Mouse (Mus musculus): Measurements from ENCODE around the gene Pde11a.
A peak's percentile ranks its signal among the peaks of the same experiment; 100 is the strongest.
"Not testable (repeated sequence)": the region's sequence is repeated elsewhere in the genome, so short reads cannot be mapped to it uniquely, and the experiment has no call there.

Pde11a gene

DNA sequence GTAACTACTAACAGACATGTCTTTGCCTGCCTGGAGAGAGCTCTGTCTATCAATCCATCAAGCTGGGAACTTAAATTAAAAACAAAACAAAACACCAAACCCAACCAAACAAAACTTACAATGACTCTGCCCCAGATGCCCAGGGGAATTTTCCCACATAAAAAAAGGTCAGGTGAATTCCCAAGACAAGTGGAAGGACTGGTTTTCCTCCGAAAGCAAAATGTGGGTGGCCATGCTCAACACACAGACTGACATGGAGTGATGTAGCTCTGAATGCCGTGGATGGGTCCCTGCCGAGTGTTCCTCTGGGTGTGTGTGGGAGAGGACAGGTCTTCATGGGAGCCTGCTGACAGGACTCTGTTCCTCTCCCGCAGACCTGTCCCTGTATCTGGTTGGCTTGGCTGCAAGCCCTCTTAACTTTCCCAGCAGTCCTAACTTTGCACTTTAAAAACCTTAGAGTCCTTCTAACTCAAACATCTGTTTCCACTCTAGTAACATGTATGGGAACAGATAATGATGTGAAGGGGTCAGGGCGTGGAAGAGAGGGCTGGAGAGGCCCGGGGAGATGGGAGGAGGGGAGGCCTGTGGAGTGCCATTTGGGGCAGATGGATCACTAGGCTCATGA lies 346.9 kb downstream of the Pde11a start:
- DNase-seq (ENCODE audit: low spot score in 2 of 2): no peak

DNA sequence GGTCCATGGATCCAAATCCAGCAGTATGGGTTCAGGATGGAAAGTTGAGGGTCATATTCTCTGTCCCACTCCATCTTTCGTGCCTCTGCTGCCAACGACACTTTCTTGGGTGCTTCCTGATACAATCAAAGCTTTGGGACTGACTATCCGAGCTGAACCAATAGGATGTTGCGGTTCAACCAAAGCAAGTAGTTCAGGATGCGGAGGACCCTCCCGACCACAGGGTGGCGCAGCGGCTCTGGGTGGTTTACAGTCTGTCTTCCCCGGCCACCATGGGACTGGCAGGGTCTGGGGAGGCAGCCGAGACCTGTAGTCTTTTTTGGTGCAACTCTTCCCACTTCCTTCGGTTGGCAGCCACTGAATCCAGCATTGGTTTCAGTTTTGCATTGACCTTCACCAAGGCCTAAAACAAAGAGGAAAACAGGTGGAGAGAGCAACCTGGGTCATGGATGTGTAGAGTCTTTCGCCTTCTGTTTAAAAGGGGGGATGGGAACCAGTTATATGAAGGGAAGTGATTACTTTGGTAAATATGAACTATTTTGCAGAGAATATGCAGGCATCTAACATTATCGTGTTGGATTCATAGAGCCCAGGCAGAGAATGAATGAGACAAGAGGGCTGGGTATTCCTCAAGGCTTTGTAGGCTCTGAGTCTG lies 347.6 kb downstream of the Pde11a start:
- peak; percentile 35 to 36 for DNase-seq (ENCODE audit: low spot score in 2 of 2)

DNA sequence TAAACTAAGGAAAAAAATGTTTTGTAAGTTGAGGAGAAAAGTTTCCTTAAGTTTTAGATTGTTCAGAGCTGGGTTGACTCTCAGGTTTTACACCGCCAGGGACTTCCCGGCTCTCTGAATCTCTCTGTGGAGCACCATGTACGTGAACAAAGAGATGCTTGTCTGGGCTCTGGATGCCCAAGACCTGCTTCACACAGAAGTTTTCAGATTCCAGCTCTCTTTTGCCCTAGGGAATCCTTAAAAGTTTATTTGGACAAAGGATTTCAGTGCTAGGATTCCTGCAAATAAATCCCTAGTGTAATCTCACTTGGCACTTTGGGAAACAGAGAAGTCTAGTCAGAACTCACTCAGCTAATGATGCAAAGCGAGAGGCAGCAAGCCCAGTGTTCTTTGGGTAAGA lies 348.9 kb downstream of the Pde11a start:
- DNase-seq (ENCODE audit: low spot score in 2 of 2): no peak

DNA sequence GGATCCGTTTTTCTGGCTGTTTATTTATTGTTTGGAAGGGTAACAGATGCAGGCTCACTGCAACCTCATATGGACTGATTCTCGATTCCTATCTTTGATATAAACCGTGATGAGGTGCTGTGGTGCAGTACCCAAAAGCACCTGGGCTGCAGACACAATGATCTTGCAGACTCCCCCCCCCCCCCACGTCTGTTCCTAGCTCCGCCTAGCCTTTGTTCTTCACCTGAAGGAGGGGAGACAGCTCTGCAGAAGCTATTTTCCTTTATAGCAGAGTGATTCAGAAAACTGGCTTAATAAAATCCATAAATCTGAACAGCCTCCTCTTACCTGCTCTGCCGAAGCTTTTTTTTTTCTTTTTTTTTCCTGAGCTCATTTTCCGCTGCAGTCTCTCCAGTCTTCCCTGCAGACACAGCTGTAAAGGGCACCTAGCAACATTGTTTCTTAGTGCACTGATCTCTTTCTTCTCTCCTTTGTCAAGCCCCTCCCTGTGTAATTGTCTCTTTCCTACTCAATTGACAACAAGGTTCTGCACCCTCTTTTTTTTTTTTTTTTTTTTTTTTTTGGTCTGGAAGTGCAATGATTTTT lies 349.7 kb downstream of the Pde11a start:
- no peak for DNase-seq (ENCODE audit: low spot score in 2 of 2)

DNA sequence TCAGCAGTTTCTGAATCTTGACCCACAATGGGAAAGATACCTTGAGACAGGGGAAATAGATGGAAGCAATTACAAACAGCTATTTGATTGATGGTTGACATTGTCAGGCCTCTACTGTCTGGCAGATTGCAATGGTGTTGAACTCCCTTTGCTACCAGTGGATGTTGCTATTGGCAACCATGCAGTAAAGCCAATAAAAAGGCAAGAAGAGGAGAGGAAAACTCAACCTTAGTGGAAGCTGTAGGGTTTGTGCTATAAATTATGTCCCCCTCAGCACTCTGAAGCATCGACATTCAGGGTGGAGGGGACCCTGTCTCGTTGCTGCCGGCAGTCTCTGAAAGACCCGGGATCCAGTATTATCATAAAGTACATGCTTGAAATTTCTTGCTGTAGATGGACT lies 350.2 kb downstream of the Pde11a start:
- no peak for DNase-seq (ENCODE audit: low spot score in 2 of 2)

DNA sequence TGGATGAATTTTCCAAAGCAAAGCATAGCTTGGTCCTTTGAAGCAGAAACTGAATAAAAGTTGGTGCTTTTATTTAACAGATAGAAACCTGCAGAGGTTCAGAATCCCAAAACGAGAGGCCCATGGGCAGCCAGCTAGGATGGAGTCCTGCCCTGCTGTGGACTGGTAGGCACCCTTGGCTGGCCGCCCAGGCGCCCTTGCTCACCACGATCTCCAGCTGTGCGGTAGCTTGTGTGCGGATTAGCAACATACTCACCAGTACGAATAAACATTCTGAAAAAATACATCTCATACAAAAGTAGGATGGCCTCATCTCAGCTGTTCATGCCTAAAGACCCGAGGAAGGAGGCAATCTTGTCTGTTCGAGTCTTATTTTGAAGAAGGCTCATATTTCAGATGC lies 350.8 kb downstream of the Pde11a start:
- DNase-seq (ENCODE audit: low spot score in 2 of 2): no peak

DNA sequence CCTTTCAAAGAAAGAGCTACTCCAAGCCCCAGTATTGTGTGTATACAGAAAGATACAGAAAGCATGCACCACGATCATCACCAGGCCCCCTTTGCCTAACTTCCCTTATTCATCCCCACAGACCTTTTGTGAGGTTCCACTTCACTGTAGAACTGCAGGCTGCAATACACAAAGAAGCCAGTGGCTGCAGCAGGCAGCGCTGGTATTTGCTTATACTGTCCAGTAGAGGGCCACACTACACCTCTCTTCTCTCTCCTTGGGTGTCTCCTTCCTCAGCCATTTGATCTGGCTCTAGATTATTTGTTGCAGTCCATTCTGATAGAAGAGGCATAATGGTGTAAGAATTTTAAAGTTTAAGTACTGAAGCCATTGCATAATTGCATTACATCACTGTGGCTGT lies 353.4 kb downstream of the Pde11a start:
- DNase-seq (ENCODE audit: low spot score in 2 of 2): peak; percentile 40 to 81

DNA sequence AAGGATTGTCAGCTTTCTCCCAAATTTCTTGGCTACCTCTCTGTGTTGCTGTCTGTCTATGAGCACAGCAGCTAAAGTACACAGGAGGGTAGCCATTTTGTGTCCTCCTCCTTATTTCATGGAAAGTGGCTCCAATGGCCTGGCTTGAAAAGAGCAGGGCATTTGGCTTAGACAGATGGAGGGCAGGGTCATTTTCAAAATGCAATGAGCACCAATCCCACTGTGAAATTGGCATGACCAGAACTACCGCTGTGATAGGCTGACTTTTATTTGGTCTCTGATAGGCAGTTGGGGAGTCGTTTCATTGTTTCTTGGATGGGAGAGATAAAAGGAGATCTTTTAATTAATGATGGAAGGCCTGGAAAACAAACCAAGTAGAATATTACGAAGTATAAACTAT lies 354.7 kb downstream of the Pde11a start:
- no peak for DNase-seq (ENCODE audit: low spot score in 2 of 2)

DNA sequence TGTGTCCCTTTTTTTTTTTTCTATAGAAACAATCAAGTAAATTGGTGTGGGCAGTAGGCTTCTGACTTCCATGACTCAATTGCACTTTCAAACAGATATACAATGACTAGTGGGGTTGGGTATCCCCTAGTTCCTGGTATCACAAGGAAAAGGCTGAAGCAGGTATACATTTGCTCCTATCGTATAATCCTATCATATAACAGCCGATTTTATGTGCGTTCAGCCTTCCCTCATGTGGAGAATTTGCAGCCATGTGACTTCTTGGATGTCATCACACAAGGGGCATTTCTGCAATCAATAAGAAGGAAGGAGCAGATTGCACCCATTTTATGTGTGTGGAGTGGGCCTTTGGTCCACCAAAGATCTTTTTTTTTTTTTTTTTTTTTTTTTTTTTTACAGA lies 355.5 kb downstream of the Pde11a start:
- DNase-seq (ENCODE audit: low spot score in 2 of 2): no peak

DNA sequence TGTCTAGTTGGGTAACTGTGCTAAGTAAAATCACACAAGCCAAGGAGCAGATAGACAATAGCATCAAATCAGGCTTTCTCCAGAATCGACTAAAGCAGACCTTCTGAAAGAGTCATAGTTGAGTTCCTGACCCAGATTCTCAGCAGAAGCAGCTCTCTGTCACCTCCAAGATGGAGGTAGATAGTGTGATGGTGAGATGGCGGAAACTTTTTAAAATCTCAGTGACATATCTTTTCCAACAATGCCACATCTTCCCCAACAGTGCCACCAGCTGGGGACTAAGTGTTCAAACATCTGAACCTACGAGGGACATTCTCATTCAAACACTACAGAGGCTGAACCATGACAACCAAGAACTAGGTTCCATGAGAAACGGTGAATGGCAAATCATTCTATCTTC lies 355.9 kb downstream of the Pde11a start:
- DNase-seq (ENCODE audit: low spot score in 2 of 2): no peak

DNA sequence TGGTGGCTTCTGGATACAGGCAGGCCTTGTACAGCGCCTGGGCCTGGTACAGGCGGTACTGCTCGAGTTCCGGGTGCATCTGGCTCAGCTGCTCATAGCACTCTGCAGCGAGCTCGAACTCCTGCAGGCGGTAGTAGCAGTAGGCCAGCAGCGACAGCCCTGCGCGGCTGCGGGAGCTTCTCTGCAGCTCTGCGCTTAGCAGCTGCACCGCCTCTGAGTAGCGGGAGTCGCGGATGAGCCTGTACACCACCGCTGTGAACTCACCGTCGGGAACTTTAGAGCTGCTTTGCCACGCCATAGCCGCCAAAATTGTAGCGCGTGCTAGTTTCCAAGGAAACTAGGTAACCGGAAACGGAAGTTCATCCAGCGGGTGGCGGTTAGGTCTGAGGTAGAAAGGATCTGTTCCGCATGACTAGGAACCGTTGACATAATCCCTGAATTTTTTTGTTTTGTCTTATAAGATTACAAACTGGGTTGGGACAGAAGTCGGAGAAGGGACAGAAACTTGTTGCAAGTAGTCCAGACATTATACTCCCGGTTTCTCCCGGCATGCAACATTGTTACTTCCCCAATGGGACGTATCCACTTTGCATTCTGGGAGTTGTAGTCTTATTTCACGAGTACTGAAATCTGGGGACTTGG lies 357.0 kb downstream of the Pde11a start, which contains the start of gene Ttc30a1:
Gene Ttc30a1, minus strand, starts transcription at position 528 of the 642 bp plus-strand sequence.
- DNase-seq (ENCODE audit: low spot score in 2 of 2): peak; percentile 76 to 86

DNA sequence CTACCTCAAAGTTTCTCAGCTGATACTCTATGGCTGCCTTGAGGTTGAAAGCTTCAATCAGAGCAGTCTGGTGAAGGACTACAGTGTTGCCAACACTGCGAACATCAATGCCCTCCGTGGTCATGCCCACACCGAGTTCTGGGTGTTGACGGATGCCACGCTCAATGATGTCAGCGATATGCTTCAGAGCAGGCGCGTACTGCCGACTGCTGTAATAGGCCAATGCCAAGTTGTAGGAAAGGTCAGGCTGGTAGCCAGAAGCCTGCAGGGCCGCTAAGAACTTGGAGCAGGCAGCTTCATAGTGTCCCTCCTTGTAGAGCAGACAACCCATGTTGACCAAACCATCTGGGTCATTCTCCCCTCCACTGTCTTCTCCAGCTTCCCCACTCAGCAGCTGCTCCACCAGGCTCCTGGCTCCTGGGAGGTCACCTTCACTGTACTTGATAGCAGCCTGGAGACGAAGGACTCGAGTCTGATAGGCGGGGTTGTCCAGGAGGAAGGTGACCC lies 357.6 kb downstream of the Pde11a start:
- DNase-seq (ENCODE audit: low spot score in 2 of 2): not testable (repeated sequence)

DNA sequence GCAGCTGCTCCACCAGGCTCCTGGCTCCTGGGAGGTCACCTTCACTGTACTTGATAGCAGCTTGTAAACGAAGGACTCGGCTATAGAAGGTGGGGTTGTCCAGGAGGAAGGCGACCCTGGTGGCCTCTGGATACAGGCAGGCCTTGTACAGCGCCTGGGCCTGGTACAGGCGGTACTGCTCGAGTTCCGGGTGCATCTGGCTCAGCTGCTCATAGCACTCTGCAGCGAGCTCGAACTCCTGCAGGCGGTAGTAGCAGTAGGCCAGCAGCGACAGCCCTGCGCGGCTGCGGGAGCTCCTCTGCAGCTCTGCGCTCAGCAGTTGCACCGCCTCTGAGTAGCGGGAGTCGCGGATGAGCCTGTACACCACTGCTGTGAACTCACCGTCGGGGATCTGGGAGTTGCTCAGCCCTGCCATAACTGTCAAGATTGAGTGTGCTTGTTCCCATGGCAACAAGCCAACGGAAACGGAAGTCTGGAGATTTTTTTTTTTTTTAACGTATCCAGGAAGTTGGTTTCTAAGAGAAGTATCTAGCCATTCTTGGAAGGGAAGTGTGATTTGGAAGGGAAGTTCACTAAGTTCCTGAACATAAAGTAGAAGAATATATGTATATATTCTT lies 360.7 kb downstream of the Pde11a start, which contains the start of gene Ttc30a2:
Gene Ttc30a2, minus strand, starts transcription at position 419 of the 617 bp plus-strand sequence.
- not testable (repeated sequence) for DNase-seq (ENCODE audit: low spot score in 2 of 2)

DNA sequence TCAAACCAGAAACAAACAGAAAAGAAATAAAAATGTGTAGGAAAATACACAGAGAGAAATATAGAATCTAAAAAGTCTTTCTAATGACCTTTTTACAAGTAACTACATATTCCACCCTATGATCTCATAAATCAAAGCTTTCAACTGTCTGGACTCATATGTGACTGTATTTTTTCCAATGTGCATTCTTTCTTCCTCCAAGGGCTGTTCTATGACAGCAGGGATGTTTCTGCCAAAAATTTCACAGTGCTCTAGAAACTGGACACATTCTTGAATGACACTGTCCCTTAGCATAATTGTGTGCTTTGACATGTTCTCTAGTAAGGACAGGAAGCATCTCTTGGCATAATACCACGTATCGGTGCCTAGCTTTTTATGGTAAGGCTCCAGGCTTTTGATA lies 362.5 kb downstream of the Pde11a start:
- not testable (repeated sequence) for DNase-seq (ENCODE audit: low spot score in 2 of 2)

DNA sequence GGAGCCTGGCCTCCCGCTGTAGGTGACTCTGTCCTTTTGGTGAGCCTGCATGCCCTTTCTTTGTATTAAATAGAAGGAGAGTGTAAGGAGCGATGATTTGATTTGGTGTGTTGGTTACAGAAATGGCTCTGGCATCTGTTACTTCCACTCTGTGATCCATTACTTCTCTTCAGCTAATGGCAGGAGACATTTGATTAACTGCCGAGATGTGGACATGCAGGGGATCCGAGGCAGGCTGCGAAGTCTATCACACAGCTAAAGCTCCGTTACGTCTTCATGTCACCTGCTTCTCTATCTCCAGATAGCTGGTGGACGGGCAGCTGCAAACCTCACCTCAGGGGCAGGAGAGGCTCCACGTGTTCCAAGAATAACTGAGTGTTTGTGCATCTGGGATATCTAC lies 364.4 kb downstream of the Pde11a start:
- DNase-seq (ENCODE audit: low spot score in 2 of 2): no peak

DNA sequence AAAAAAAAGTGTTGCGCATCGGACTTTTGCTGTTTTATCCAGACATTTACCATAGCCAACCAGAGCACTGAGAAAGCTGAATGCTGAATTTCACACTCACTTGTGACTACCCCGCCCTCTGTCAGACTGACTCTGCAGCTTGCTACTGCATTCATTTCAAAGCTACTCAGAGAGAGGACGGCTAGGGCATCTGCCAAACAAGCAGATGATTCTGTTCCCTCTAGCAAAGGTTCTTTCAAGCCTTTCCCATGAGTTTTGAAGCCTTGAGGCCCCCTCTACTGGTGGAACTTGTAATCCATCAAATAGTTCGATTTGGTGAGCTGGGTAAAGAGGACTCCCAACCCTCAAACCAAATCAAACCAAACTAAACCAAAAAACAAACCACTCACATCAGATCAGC lies 373.6 kb downstream of the Pde11a start:
- DNase-seq (ENCODE audit: low spot score in 2 of 2): peak; percentile 58 to 85

DNA sequence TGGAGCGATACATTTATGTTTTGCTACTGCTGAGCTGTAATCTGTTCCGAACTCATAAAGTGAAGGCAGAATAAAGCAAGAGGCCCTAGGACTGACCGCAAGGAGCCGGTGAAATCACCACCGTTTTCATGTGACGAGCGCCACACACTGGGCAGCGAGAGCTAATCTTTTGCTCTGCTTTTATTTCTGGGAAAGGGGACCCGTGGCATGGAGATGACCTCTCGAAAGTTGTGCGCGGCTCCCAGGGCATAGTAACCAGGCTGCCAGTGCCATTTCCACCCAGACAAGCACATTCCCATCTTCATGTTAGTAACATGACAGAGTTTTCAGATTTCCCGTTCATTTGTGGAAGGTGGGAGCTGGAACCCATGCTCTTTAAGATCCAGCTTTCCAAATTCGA lies 374.1 kb downstream of the Pde11a start:
- peak in 1 of 2 experiments; percentile 54 for DNase-seq (ENCODE audit: low spot score in 2 of 2)

DNA sequence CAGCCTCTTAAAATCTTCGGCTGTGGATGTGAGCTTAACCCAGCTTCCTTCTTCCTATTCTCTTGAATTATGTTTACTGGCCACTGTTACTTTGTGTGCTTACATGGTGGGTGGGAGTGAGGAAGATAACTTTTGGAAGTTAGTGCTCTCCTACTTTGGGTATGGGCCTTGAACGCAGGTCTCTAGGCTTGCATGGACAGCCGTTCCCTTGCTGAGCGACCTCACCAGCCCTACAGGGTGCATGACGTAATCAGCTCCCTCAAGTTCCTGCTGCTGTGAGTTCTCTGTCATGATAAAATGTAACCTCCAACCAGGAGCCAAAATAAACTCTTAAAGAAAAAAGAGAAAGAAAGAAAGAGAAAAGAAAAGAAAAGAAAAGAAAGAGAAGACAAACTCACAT lies 374.5 kb downstream of the Pde11a start:
- DNase-seq (ENCODE audit: low spot score in 2 of 2): no peak

DNA sequence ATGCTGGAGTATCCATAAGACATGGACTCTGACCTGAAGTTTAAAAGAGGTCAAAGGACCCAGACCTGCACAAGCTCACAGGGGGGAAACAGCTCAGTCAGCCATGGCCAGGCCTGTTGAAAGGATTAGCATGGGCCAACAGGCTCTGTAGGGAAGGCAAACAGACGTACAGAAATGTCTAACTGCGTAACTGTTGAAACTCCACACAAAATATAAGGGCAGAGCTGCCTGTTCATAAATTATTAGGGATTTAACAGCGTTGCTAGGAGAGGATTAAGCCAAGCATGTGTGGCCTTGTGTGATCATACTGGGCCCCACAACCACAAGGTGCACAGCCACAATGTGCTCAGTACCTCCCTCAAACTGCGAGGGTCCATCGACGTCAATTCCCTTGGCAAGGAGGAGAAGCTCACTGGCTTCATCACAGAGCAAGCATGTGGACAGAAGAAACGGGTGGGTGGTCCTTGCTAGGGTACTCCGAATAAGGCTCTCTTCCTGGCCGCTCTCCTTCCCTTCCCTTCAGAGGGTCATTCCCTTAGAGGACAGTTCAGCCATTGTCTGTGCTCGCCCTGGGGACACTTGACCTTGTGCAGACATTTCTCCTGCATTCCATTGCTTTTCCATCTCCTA lies 375.2 kb downstream of the Pde11a start:
- DNase-seq (ENCODE audit: low spot score in 2 of 2): no peak

DNA sequence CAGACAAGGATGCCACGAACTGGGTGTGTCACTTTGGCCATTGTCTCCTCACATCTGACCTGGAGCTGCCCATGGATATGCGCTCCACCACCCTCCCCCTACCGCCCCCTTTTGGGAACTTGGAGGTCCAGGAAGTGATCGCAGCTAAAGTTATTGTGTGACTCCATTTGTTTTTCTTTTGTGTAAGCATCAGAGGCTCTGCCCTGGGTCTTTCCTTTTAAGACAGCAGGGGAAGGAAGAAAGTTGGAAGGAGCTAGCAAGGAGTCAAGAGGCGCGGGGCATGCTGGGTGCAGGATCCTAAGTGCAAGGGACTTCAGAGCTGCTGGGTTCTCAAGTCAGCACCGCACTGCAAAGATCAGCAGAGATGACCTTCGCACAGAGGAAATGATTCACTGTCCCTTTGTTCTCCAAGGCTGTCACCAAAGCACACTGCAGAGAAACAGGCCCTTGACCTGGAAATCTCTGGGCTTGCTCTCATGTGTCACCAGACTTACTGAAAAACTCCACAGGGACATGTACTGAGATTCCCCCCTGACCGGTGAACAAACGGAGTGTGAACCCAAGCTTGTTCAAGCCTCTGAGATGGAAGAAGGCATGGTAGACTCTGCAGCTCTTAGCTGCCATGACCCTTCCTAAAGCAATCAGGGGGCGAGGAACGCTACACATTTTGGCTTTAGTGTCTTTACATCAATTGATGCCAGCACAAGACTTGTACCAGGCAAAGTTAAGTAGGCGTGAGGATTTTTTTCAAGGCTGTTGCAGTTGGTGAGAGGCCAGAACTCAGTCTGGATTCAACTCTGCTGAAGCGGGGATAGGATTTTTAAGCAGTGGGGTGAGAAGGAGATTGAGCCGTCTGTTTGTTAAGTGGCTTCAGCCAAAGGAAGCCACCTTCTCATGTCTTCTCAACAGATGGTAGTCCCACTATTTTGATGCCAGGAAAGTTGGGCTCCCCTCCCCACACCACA lies 377.9 kb downstream of the Pde11a start:
- DNase-seq (ENCODE audit: low spot score in 2 of 2): peak; percentile 13 to 45

Measured in frontal cortex, postnatal 36 days (tissue).